Mouse (Mus musculus) spleen, adult 2 months (tissue): ENCODE measurements around the gene Kif13a. TPM values are rescaled to one million over a fixed set of nuclear protein-coding genes. Genes with fewer than 3 reads are reported as not detected.

Experiments used
- DNase-seq, 2 experiments: peaks; one replicate each; pipeline versions ENCODE4 v3.0.0 to v3.0.0-alpha.2; 2012 to 2021; ENCODE audit warnings: low spot score in 2 of 2, low read depth in 1 of 2
- H3K27ac ChIP-seq: fragments of 200-500 bp; 2 replicates; pipeline ENCODE4 v1.5.1; 2012; ENCODE audit warnings: low read length, inconsistent platforms; ENCODE audit not compliant: insufficient read depth
- H3K27me3 ChIP-seq: fragments of 200-500 bp; 2 replicates; pipeline ENCODE4 v1.6.1; 2012; ENCODE audit warnings: mild to moderate bottlenecking, moderate library complexity, low read length, inconsistent platforms; ENCODE audit not compliant: control insufficient read depth, insufficient read depth
- H3K36me3 ChIP-seq: fragments of 200-500 bp; 2 replicates; pipeline ENCODE4 v1.6.1; 2012; ENCODE audit warnings: mild to moderate bottlenecking, low read length, inconsistent platforms; ENCODE audit not compliant: control insufficient read depth, insufficient read depth
- H3K4me1 ChIP-seq: fragments of 200-500 bp; 2 replicates; pipeline ENCODE4 v1.6.1; 2011; ENCODE audit warnings: inconsistent platforms; ENCODE audit not compliant: control insufficient read depth, insufficient read depth, insufficient read length
- H3K4me3 ChIP-seq: fragments of 200-500 bp; 2 replicates; pipeline ENCODE4 v1.5.1; 2011; ENCODE audit warnings: mild to moderate bottlenecking, inconsistent platforms; ENCODE audit not compliant: insufficient read depth, insufficient read length; ENCODE audit errors: extremely low read depth
- CTCF ChIP-seq: fragments of 200-500 bp; IDR thresholded peaks from 2 replicates; pipeline ENCODE4 v1.5.1; 2011; ENCODE audit warnings: mild to moderate bottlenecking, inconsistent platforms; ENCODE audit not compliant: insufficient read depth, insufficient read length, insufficient replicate concordance; ENCODE audit errors: extremely low read depth
- POLR2A ChIP-seq: fragments of 200-500 bp; IDR thresholded peaks from 2 replicates; pipeline ENCODE4 v1.6.1; 2011; ENCODE audit warnings: low read depth, low read length, inconsistent platforms
- WGBS: fragments of 180-500 bp; shearing (Covaris S2); methylation state at CpG from one replicate; pipeline ENCODE4 v1.1.7; 2018; 5-methylcytosine and 5-hydroxymethylcytosine counted together
- polyA plus RNA-seq: library from polyadenylated mRNA; depleted of rRNA; stranded (reverse); fragments of >200 nt; gene quantifications from 2 replicates; pipeline ENCODE4 v1.2.3, GENCODE M21; 2012

Gene Kif13a
- polyA plus RNA-seq, 1 experiment, result 5.6 TPM

DNA sequence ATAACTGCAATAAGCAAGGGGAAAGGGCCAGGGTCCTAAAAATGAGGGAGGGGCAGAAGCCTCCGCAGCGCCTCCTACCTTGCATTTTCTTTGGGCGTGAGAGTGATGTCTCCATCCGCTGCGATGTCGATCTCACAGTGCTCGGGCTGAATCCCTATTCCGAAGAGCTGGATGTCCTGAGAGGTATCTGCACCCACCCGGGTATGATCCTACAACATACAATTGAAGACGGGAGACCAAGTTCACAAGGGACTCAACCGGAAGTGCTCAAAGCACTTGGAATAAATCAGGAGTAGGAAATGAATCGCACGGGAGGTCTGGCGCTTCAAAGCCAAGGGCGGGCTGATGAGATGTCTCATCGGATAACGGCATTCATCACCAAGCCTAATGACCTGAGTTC is 119.1 kb downstream of the Kif13a start:
- 96% methylated on average over 17 of the region's 17 CpGs for WGBS
- H3K36me3 ChIP-seq, result no peaks in the 10 kb centered on the region
- no peak for DNase-seq

DNA sequence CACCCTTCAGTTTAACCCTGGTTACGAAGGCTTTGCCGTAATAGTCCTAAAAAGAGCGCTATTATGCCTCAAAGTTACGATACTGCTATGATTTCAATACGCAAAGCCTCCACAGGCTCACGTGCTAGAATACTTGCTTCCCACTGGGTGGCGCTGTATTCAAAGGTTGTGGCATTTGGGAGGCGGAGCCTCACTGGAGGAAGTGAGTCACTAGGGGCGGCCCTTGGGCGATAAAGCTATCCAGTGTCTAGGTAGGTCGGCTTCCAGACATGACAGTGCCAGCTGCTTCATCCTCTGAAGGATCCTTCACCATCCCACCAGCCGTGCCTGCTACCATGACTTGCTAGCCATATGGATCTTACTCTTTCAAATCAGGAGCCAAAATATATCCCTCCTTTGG is 119.6 kb downstream of the Kif13a start:
- no peak overlapping the region for H3K27ac ChIP-seq
- H3K4me3 ChIP-seq, result no peak overlapping the region
- whole genome bisulfite sequencing, result 92% methylated on average over 12 of the region's 12 CpGs
- no peaks in the 10 kb centered on the region for H3K36me3 ChIP-seq
- DNase-seq, result no peak
- no peaks in the 10 kb centered on the region for H3K4me1 ChIP-seq
- no peak for TF ChIP-seq POLR2A
- no peak for TF ChIP-seq CTCF
- H3K27me3 ChIP-seq, result no peaks in the 10 kb centered on the region

More for the DNA sequence above, 119.1 kb downstream of the Kif13a start:
- H3K27me3 ChIP-seq, result no peaks in the 10 kb centered on the region
- H3K4me1 ChIP-seq, result no peaks in the 10 kb centered on the region
- no peak overlapping the region for H3K27ac ChIP-seq
- H3K4me3 ChIP-seq, result no peak overlapping the region
- TF ChIP-seq CTCF (no peak), POLR2A (no peak)

- no peak overlapping the region for H3K4me3 ChIP-seq
Measured at GRCm38 (mm10) chr13:46807901-46808300, 121.8 kb downstream of the Kif13a start.

DNA sequence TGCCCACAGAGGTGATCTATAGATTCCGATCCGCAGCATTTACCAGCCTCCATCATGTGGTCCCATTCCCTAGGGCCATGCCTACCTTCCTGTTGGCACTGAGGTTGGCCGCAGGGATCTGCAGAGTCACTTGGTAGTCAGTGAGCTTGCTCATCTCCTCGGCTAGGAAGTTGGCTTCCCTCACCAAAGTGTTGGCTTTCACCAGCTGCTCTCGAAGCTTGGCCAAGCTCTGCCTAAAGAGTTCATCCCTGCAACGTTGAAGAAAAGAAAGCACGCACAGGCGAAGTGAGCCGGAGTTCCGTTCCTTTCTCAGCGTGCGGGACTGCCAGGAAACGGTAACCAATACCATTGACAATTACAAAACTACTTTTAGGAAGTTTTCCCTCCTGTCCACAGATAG is 128.5 kb downstream of the Kif13a start:
- 96% methylated on average over 13 of the region's 13 CpGs for WGBS
- Histone ChIP-seq H3K36me3 (no peaks in the 10 kb centered on the region), H3K27me3 (no peaks in the 10 kb centered on the region), H3K4me3 (no peak overlapping the region), H3K4me1 (no peaks in the 10 kb centered on the region), H3K27ac (no peak overlapping the region)
- no peak for DNase-seq
- TF ChIP-seq POLR2A (no peak), CTCF (no peak)

More at GRCm38 (mm10) chr13:46807901-46808300, 121.8 kb downstream of the Kif13a start:
- DNase-seq, result no peak
- Histone ChIP-seq H3K4me1 (no peaks in the 10 kb centered on the region), H3K36me3 (no peaks in the 10 kb centered on the region), H3K27me3 (no peaks in the 10 kb centered on the region), H3K27ac (no peak overlapping the region)
- 94% methylated on average over 11 of the region's 11 CpGs for WGBS
- no peak for TF ChIP-seq CTCF
- TF ChIP-seq POLR2A, result no peak

GRCm38 (mm10) chr13:46798156-46798555 is 131.5 kb downstream of the Kif13a start:
- H3K36me3 ChIP-seq, result no peaks in the 10 kb centered on the region
- H3K27me3 ChIP-seq, result no peaks in the 10 kb centered on the region
- WGBS, result 48% methylated on average over 4 of the region's 4 CpGs
- H3K27ac ChIP-seq, result no peak overlapping the region
- peak; percentile 32 to 47 for DNase-seq
- H3K4me3 ChIP-seq, result no peak overlapping the region
- no peaks in the 10 kb centered on the region for H3K4me1 ChIP-seq
- TF ChIP-seq CTCF (peak; percentile 72; the same call in 1 of the 2 replicates), POLR2A (no peak)

DNA sequence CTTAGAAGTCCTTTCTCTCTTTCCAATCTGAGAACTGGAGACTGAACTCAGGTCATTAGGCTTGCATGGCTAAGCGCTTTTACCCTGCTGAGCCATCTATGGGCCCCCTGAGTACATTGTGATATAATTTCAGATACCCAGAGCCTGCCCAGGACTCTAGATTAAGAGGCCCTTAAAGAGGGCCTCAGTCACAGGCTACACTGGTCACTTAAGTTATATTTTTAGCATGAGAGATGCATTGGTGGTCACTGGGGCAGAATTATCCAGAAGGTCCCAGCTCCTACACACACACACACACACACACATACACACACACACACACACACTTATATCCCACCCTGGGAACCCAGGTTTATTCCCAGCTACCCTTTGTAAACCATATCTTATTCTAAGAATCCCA is 133.3 kb downstream of the Kif13a start:
- no peak overlapping the region for H3K4me3 ChIP-seq
- H3K4me1 ChIP-seq, result no peaks in the 10 kb centered on the region
- WGBS, result 91% methylated on average over 1 of the region's 1 CpGs
- H3K36me3 ChIP-seq, result no peaks in the 10 kb centered on the region
- no peaks in the 10 kb centered on the region for H3K27me3 ChIP-seq
- no peak for DNase-seq
- no peak overlapping the region for H3K27ac ChIP-seq
- TF ChIP-seq CTCF (no peak), POLR2A (no peak)

DNA sequence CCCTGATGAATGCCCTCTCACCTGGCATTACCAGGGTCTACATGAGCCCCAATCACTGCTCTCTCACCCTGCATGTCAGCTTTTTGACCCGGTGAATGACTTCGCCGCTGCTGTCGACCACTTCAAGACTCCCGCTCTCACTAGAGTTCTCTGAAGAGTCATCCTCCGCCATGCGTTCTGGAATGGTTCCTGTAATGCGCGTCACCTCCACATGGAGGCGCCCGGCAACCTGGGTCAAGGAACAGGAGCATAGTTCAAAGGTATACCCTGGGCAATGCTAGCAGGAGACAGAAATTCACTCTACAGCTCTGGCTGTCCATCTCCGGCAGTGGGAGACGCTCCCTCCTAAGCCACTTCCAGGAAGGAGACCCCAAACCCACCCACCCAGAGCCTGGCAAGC is 135.8 kb downstream of the Kif13a start:
- no peak for DNase-seq
- no peak overlapping the region for H3K27ac ChIP-seq
- H3K4me3 ChIP-seq, result no peak overlapping the region
- H3K4me1 ChIP-seq, result no peaks in the 10 kb centered on the region
- no peaks in the 10 kb centered on the region for H3K27me3 ChIP-seq
- no peak for TF ChIP-seq CTCF
- TF ChIP-seq POLR2A, result no peak
- 96% methylated on average over 13 of the region's 13 CpGs for WGBS
- H3K36me3 ChIP-seq, result no peaks in the 10 kb centered on the region; the same call in 1 of the 2 replicates
